Mouse (Mus musculus) spleen, adult 18-20 months (tissue): ENCODE data around the gene Flna.

ENCODE experiments used
- DNase-seq, 2 experiments: peaks; one replicate each; pipeline ENCODE4 v3.0.0; 2022; ENCODE audit warnings: mixed read lengths in 2 of 2

Flna gene

GRCm38 (mm10) chrX:74249615-74250014 lies at the start of gene Flna:
TSS of gene Flna (minus strand) at chrX:74249820.
- DNase-seq, result peak; percentile 65 to 71

GRCm38 (mm10) chrX:74298348-74298747 lies 48.7 kb upstream of the Flna start:
- no peak for DNase-seq

DNA sequence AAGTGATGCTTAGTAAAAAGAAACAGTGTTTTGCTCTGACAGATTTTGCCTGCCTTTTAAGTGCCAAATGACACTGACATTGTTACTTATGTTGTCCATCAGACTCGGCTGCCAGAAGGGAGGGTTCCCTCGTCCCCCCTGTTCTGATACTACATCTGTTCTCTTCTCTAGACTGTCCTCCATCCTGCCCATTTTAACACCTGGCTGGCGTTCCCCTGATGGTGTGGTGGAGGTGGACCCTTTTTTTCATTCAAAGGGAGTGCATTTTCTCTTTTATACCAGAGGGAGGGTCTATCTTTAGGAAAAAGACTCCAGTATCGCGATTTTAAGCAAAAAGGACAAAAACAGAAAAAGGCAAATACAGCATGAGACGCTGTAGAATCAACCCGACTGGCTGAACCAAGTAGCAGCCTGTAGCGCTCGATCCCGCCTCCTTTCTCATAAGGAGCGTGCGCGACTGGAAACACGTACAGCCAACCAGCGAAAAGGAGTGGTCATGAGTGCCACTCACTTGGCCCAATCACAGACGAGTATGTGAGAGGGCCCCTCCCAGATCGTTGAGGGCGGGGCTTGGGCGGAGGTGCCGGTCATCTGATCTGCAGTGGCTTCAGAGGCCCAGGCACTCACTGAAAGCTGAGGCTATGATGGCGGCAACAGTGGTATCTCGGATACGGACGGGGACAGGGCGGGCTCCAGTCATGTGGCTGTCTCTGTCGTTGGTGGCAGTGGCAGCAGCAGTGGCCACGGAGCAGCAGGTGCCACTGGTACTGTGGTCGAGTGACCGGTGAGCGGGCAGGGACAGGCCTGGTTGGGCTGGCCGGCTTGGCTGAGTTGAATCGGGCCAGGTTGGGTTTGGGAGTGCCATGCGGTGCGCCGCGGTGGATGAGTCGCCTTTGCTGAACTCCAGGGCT lies 47.2 kb upstream of the Flna start, which contains the start of gene Atp6ap1:
TSS of gene Atp6ap1 (plus strand) at position 560 of the 911 bp plus-strand sequence.
- DNase-seq, result peak; percentile 87 to 90

- DNase-seq, result no peak
Observed at GRCm38 (mm10) chrX:74293431-74293830, 43.8 kb upstream of the Flna start.

DNA sequence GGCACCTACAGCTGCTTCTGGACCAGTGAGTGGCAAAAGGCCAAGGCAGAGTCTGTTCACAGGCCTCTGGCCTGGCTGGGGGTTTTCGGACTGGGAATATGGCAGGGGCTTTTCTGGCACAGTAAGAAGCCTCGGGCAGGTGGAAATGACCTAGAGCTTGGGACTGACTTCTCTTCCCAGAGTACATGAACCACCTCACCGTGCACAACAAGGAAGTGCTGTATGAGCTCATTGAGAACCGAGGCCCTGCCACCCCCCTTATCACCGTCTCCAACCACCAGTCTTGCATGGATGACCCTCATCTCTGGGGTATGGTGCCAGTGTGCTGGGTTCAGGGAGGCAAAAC lies 33.4 kb upstream of the Flna start:
- DNase-seq, result no peak

DNA sequence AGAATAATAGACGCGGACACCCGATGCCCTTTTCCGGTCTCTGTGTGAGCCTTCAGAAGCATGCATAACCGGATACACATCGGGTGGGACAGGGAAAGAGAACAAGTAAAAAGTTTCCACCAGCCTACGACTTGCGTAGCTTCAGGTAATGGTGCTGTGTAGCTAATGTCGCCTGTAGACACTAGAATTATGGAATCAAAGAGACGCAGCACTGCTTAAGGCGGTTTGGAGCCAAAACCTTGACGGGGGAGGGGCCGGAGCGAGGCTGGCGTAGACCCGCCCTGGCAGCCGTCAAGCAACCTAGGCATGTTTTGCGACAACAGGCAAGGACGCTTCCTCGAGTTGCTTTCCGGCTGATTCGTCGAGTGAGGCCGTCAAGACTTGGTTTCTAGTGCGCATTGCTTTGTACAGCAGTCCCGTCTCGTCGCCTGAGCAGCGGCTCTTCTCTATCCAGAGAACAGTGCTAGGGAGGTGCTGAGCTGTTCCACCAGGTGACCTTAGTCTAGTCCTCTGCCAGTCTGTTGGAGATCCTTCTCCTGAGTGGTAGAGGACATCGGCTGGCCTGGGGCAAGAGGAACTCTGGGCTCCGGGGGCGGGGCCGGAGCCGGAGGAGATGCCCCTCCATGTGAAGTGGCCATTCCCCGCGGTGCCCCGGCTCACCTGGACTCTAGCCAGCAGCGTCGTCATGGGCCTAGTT lies 32.9 kb upstream of the Flna start:
- peak; percentile 69 to 79 for DNase-seq

DNA sequence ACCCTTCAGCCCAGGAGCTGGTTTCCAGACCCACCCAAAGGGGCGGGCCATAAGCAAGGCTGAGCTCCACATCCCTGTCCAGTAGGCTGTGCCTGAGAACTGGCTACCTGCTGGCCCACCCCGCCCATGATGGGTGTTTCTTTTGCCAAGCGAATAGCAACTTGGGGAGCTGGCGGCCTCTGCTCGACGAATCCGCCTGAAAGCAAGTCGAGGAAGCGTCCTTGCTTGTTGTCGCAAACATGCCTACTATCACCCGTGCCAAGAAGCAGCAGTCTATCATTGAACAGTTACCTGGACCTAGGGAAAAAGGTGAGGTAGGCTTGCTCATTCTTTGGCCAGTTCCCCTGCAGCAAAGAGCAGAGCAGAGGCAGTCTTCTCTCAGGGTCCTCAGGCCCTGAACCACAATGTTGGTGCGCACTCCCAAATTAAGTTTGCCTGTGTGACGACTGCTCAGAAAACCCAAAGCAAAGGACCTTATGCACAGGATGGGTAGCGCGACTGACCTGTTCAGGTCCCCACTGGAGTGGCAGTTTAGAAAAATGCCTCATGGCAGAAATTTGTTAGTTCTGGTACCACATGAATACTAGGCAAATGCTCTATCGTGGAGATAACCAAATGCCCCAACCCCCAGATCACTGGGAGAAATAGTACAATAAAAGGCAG lies 32.2 kb upstream of the Flna start, which contains the start of the genes Taz and Dnase1l1:
TSS of gene Taz (plus strand) at position 181 of the 663 bp plus-strand sequence.
TSS of gene Dnase1l1 (minus strand) at position 606 of the 663 bp plus-strand sequence.
- DNase-seq, result peak; percentile 49 to 66

- DNase-seq, result no peak
Observed at GRCm38 (mm10) chrX:74281041-74281731, 31.6 kb upstream of the Flna start.

GRCm38 (mm10) chrX:74277916-74278315 lies 28.3 kb upstream of the Flna start:
- no peak for DNase-seq

DNA sequence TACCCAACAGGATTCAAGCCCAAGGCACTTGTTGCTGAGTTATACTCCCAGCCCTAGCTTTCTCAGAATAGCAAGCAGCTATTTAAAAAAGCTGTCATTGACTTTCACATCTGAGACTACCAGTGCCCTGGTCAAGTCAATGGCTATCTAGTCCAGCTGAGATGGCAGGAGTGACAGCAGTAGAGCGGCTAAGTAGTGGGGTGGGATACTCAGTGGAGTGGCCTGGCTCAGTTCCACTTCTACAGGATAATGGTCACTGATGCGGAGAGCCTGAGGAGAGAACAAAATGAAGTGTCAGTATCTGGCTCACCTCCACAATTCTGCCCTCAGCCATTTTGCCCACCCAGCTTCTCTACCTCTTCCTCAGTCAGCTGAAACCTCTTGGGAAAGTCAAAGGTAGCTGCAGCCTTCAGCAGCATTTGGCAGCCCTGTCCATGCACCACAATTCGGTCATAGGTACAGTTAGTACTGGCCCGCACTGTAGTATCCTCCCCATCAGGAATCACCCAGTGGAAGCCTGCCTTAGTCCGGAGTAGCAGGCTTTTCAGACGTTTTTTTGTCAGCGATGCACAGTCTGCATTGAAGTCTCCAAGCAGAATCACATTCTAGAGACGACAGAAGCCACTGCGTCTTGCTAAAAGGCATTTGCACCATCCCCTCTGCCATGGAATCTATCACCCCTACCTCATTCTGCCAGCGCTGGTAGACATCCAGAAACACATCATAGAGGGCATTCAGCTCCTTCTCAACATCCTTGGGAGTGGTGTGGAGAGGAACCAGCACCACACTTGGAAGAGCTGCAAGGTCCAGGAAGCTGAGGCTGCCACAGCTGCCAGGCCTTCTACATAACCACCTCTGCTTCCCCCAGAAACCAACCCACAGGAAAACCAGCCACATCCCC lies 24.1 kb upstream of the Flna start:
- DNase-seq, result no peak

DNA sequence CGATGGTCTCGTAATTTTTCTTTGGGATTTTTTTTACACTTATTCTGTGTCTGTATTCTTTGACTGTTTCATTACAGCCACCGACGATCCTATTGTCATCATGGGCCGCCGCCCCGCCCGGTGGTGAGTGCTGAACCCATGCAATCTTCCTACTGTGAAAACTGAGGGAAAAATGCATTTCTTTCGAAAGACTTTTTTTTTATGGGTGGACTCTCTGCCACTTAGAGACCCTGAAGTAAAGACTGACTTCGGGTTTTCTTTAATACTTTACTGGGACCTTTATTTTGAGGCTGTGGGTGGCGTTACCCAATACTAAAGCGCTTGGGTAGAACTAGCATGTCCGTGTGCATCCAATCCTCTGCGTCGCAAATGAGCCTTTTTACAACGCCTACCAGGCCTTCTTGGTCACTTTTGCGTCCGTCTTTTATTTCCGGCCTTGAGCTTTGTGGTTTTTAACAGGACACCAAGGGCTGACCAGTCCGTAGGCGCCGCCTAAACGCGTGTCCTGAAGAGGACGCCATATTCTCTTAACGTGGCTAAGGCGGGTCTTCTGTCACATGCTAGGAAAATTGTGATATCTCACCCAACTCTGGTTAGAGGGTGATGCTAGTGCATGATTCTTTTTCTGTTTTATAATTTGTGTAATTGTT lies 21.4 kb upstream of the Flna start:
- peak in 1 of 2 experiments; percentile 13 for DNase-seq

DNA sequence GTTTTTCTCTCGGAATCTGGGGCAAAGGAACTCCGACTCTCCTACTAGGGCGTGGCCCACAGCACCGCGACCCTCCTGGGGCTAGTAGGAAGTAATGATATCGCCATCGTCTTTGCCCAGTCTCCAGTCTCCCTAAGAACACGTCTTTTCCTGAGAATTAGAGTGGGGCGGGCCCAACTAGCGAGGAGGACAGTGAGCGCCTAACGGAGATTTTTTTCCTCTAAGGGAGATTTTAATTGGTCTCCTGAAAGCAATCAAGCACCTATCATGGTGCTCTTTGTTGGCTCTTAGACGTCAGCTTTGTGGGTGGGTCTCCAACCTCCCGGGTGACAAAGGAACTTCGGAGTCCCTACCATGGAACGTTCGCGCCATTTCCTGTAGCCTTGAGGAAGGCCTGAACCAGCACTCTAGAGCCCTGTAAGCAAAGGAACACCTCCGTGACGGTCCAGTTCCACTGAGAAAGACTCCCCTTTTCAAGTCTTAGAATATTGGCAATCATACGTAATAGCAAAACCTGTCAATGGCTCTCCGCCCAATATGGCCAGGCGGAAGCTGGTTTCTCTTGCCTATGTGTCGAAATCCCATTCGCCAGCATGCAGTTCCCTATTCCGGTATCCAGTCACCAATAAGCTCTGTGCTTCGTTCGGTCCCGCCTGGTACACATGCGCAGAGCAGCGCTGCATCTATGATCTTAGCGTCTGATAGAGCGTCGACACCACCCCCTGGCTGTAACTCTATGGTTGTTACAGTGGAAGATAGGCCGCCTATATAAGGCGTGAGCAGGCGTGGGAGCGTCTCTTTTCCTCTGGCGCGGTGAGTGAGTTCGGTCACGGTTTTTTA lies 20.7 kb upstream of the Flna start, which contains the start of gene Rpl10:
TSS of gene Rpl10 (plus strand) at position 751 of the 840 bp plus-strand sequence.
- DNase-seq, result peak; percentile 72 to 84

DNA sequence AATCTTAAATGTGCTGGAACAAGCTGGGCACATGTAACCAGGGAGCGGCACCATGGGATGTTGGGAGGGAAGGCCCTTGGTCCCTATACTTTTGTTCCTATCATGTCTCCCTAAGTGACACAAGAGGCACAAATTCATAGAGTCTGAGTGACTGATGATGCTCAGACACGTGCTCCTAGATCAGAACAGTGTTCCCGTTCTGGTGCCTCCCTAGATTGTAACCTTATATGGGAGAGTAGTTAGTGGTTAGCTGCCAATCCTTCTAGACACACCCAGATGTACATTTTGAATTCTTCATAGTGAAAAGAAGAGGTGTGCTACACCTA lies 20.1 kb upstream of the Flna start:
- DNase-seq, result no peak

DNA sequence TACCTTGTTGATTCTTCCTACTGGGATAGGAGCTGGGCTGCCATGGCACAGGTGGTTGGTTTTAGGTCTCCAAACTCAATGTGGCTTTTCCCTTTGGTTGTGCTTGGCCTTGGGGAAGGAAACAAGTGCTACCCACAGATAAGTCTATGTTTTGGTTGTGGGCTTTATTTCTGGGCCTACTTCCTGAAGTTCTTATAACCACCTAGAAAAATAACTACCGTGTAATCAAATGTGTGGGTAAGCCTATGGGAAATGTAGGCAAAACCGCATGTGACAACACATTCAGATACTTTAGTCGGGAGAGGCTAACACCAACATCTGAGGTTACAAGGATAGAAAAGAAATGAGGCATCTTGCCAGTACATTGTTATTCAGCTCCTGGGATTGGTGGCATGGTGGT lies 8.1 kb upstream of the Flna start:
- DNase-seq, result no peak

DNA sequence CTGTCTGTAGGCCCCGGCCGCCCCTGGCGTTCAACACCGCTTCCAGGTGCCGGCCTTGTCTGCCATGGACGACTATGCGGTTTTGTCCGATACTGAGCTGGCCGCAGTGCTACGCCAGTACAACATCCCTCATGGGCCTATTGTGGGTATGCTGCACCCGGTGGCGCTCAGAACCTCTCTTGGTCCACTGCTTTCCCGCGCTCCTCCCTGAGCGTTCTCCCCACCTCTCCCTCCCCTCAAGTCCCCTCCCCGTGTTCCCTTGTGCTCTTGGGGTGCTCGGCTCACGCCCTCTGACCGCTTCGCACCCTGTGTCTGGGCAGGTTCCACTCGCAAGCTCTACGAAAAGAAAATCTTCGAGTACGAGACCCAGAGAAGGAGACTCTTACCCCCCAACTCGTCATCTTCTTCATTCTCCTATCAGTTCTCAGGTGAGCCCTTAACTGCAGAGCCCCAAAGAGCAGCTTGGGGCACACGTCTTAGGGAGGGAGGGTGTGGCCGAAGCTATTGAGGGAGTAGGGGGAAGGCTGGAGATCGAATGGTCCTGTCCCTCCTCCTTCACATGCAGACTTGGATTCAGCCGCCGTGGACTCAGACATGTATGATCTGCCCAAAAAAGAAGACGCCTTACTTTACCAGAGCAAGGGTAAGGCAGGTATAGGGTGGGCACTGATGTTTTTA lies 5.4 kb upstream of the Flna start:
- DNase-seq, result no peak

- peak; percentile 77 to 82 for DNase-seq
Observed at GRCm38 (mm10) chrX:74254153-74254887, 4.7 kb upstream of the Flna start, which contains the start of gene Emd. TSS of gene Emd (plus strand) at chrX:74254687.

DNA sequence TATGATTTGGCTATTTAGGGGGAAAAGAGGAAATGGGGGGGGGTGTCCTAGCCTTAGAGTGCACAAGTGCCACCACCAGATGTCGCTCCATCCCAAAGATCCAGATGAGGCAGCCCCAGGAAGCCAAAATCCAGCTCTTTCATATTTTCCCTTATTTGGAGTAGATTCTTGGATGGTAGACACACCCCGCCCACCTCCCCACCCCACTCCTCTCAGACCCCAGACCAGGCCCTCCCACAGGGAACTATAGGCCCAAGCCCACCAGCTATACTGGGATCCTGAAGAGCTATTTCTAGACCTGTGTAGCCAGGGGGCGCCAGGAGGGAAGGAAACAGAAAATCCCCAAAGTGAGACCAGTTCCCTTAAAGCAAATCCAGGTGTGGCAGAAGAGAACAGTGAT lies 969 bp downstream of the Flna start:
- peak; percentile 48 to 62 for DNase-seq

- no peak for DNase-seq
Observed at GRCm38 (mm10) chrX:74246693-74247092, 2.9 kb downstream of the Flna start.
